In genomic region chr5:147651233-147651632, GRCm38 (mm10) we compare ENCODE assay signal across 25 mouse cellular contexts.
DNase-seq lines count a peak whose midpoint lies in the region; ATAC-seq and TF ChIP-seq lines count a peak whose summit lies in the region.
"Had no signal": no experiment of that assay in that cellular context is flagged by ENCODE, and none has a peak within 500 bp of the region (broad histone marks: within the 10 kb centered on the region; RNA-seq: fewer than 3 reads in every experiment).

No protein-coding gene starts in this region.

- DNase-seq in gastrocnemius, adult 2 months = no peak
- DNase-seq in gastrocnemius, postnatal 14 days = no peak
- peak; percentile 14 for DNase-seq in kidney, adult 2 months
- DNase-seq in CH12.LX (ENCODE audit: extremely low read depth) = peak; percentile 16
- peak; percentile 23 for DNase-seq in splenic B cell, adult 2 months (ENCODE audit: low read depth, low spot score)
- DNase-seq in neural tube, embryonic 10.5 days (ENCODE audit: extremely low spot score, low spot score) = no peak
- DNase-seq: adrenal gland, postnatal 10 days; adrenal gland, postnatal 36 days; cerebellum, adult 11-12 months; cerebellum, adult 8-10 months; cerebellum, postnatal 10 days; cerebellum, postnatal 36 days; gastrocnemius, postnatal 25 days; heart, postnatal 14 days; heart, postnatal 4 days had no signal

- peaks cover 6% of the 10 kb centered on the region; the same call in 1 of the 2 replicates for H3K9me3 ChIP-seq in kidney, embryonic 14.5 days (ENCODE audit: control insufficient read depth, low read length)
- H3K9me3 ChIP-seq in CH12.LX (replicated peaks; ENCODE audit: low read length) = peaks cover 2% of the 10 kb centered on the region
- H3K9me3 ChIP-seq: forebrain, embryonic 10.5 days; forebrain, embryonic 13.5 days; G1E had no signal

- no peak for TF ChIP-seq POLR2A in kidney, adult 2 months (IDR thresholded peaks at IDR 0.05; ENCODE audit: low read depth, low read length)
- no peak for TF ChIP-seq POLR2A in CH12.LX (IDR thresholded peaks at IDR 0.05; ENCODE audit: low read depth, low read length)

- no peak overlapping the region for H3K4me3 ChIP-seq in gastrocnemius, adult 2 months
- H3K4me3 ChIP-seq in kidney, adult 2 months (ENCODE audit: insufficient read depth, low read depth, low read length) = no peak overlapping the region
- no peak overlapping the region for H3K4me3 ChIP-seq in kidney, embryonic 14.5 days (ENCODE audit: low read length)
- no peak overlapping the region for H3K4me3 ChIP-seq in CH12.LX (replicated peaks in 1 of 3; ENCODE audit: low read depth in 2 of 3, low read length in 2 of 3, poor library complexity in 1 of 3)
- H3K4me3 ChIP-seq: forebrain, embryonic 10.5 days; forebrain, embryonic 13.5 days; heart, embryonic 13.5 days had no signal

- no peak for TF ChIP-seq CTCF in gastrocnemius, adult 2 months (IDR thresholded peaks at IDR 0.05)
- no peak for TF ChIP-seq CTCF in kidney, adult 2 months (conservative IDR thresholded peaks at IDR 0.05; ENCODE audit: insufficient read depth, insufficient read length, low read depth, low read length)
- TF ChIP-seq CTCF in CH12.LX (conservative IDR thresholded peaks at IDR 0.05 in 1 of 2, IDR thresholded peaks at IDR 0.05 in 1 of 2; ENCODE audit: low read depth in 2 of 2, low read length in 2 of 2) = no peak

- dilution Hi-C loops in CH12.LX (cut with MboI; ENCODE audit: extremely low pct_ligation_motif_present, extremely low pct_unique_long_range_greater_than_20kb, low sequenced_read_pairs) = no loop called here

- intact Hi-C loops in gastrocnemius, adult 2 months (cut with DNase I) = no loop called here
- intact Hi-C loops in gastrocnemius, postnatal 14 days (cut with DNase I; ENCODE audit: low total_unique reads) = no loop called here

- no peak overlapping the region for H3K4me2 ChIP-seq in kidney, embryonic 14.5 days (replicated peaks; ENCODE audit: low read depth, low read length)
- peak overlapping the region; percentile 33 for H3K4me2 ChIP-seq in CH12.LX (ENCODE audit: insufficient read depth, low read depth, poor library complexity, severe bottlenecking)
- H3K4me2 ChIP-seq: forebrain, embryonic 13.5 days; heart, embryonic 13.5 days; hindbrain, embryonic 14.5 days had no signal

- in situ Hi-C loops in CH12.LX (cut with MboI; ENCODE audit: low pct_ligation_motif_present, low pct_unique_long_range_greater_than_20kb, low sequenced_read_pairs) = no loop called here

- no peak for ATAC-seq in kidney, embryonic 14.5 days (ENCODE audit: low FRiP score, low TSS enrichment)
- ATAC-seq: forebrain, embryonic 13.5 days; forebrain, embryonic 16.5 days; hindbrain, postnatal 0 days; inflammation-experienced regulatory T-cells, adult 6 months; Patski had no signal

- TF ChIP-seq EP300 in CH12.LX (IDR thresholded peaks at IDR 0.05; ENCODE audit: low read length) = no peak

- H3K9ac ChIP-seq in kidney, embryonic 14.5 days (ENCODE audit: low read depth, low read length) = no peak overlapping the region
- H3K9ac ChIP-seq in CH12.LX (ENCODE audit: insufficient read depth, low read depth) = 0 out of 2 replicates have a peak overlapping the region, but pooled peaks have one; percentile 3
- H3K9ac ChIP-seq: forebrain, embryonic 13.5 days; heart, embryonic 13.5 days; hindbrain, embryonic 14.5 days had no signal

- peak overlapping the region; percentile 63 for H3K27ac ChIP-seq in gastrocnemius, adult 2 months
- H3K27ac ChIP-seq in kidney, adult 2 months (ENCODE audit: insufficient read depth, low read depth, low read length) = peak overlapping the region; percentile 33; the same call in 1 of the 2 replicates
- no peak overlapping the region for H3K27ac ChIP-seq in kidney, embryonic 14.5 days (ENCODE audit: low read depth, low read length)
- H3K27ac ChIP-seq in CH12.LX (ENCODE audit: insufficient read depth, low read depth) = no peak overlapping the region
- H3K27ac ChIP-seq: forebrain, embryonic 10.5 days; forebrain, embryonic 13.5 days; heart, embryonic 13.5 days; hindbrain, embryonic 14.5 days; hindbrain, postnatal 0 days had no signal

- H3K27me3 ChIP-seq in kidney, adult 2 months (replicated peaks; ENCODE audit: control insufficient read depth, insufficient read depth, low read length) = no peaks in the 10 kb centered on the region; the same call in 1 of the 2 replicates
- H3K27me3 ChIP-seq in kidney, embryonic 14.5 days (ENCODE audit: control insufficient read depth, insufficient read depth, low read length) = no peaks in the 10 kb centered on the region
- H3K27me3 ChIP-seq in CH12.LX (replicated peaks) = no peaks in the 10 kb centered on the region
- H3K27me3 ChIP-seq in splenic B cell, adult 2 months (ENCODE audit: control insufficient read depth, insufficient read depth, low read length, poor library complexity, severe bottlenecking) = no peaks in the 10 kb centered on the region
- H3K27me3 ChIP-seq: forebrain, embryonic 13.5 days; heart, embryonic 13.5 days; Patski had no signal

- H3K79me2 ChIP-seq in CH12.LX (replicated peaks; ENCODE audit: control insufficient read depth, extremely low read depth, insufficient read depth, poor library complexity, severe bottlenecking) = no peaks in the 10 kb centered on the region

- 75% methylated on average over 14 of the region's 14 CpGs for WGBS in kidney, adult 2 months
- WGBS in kidney, embryonic 14.5 days = 85% methylated on average over 14 of the region's 14 CpGs

- no peak for TF ChIP-seq RAD21 in CH12.LX (IDR thresholded peaks at IDR 0.05; ENCODE audit: low read depth, low read length)

- H3K36me3 ChIP-seq in kidney, adult 2 months (ENCODE audit: control insufficient read depth, insufficient read depth, low read length) = no peaks in the 10 kb centered on the region
- H3K36me3 ChIP-seq in kidney, embryonic 14.5 days (ENCODE audit: control insufficient read depth, insufficient read depth, low read length) = no peaks in the 10 kb centered on the region
- no peaks in the 10 kb centered on the region for H3K36me3 ChIP-seq in CH12.LX (replicated peaks in 1 of 2; ENCODE audit: control insufficient read depth in 1 of 2, insufficient read depth in 1 of 2, low read length in 1 of 2)
- no peaks in the 10 kb centered on the region for H3K36me3 ChIP-seq in splenic B cell, adult 2 months (ENCODE audit: control insufficient read depth, insufficient read depth, low read length, poor library complexity, severe bottlenecking)
- H3K36me3 ChIP-seq: forebrain, embryonic 10.5 days; G1E had no signal

- H3K4me1 ChIP-seq in kidney, adult 2 months (ENCODE audit: control insufficient read depth, insufficient read depth, low read length) = no peaks in the 10 kb centered on the region
- H3K4me1 ChIP-seq in kidney, embryonic 14.5 days (ENCODE audit: control insufficient read depth, insufficient read depth, low read length) = 0 out of 2 replicates have a peak, but pooled peaks cover 3% of the 10 kb centered on the region
- peaks cover 2 to 10% of the 10 kb centered on the region in 2 experiments; a peak in 3 of 4 replicates for H3K4me1 ChIP-seq in CH12.LX (ENCODE audit: control insufficient read depth in 1 of 2, insufficient read depth in 2 of 2)
- H3K4me1 ChIP-seq: forebrain, embryonic 13.5 days had no signal

TF ChIP-seq in CH12.LX, 34 proteins besides CTCF, POLR2A, EP300 and RAD21:
- TF ChIP-seq PAX5 (IDR thresholded peaks at IDR 0.05; ENCODE audit: low read length) (no peak), USF1 (IDR thresholded peaks at IDR 0.05; ENCODE audit: low read depth, low read length) (peak; percentile 37), MYC (IDR thresholded peaks at IDR 0.05; ENCODE audit: low read depth, low read length) (no peak), USF2 (conservative IDR thresholded peaks at IDR 0.05; ENCODE audit: low read depth, low read length) (0 out of 2 replicates have a peak, but pooled peaks have one; percentile 16)

Comparison
In these comparisons a context has a peak if more than half of its experiments do, and no peak if none do; other contexts are left out.
1. H3K27ac ChIP-seq: peak in gastrocnemius, adult 2 months (single experiment) and kidney, adult 2 months (single experiment); none in kidney, embryonic 14.5 days (single experiment) and CH12.LX (single experiment).
2. DNase-seq: peak in kidney, adult 2 months (single experiment), CH12.LX (single experiment) and splenic B cell, adult 2 months (single experiment); none in gastrocnemius, adult 2 months (single experiment), gastrocnemius, postnatal 14 days (single experiment) and neural tube, embryonic 10.5 days (single experiment).